Mouse (Mus musculus): Measurements from ENCODE around the gene Gabrr2. TPM values are rescaled to one million over a fixed set of nuclear protein-coding genes. Genes with fewer than 3 reads are reported as not detected.
A peak's percentile ranks its signal among the peaks of the same experiment; 100 is the strongest.
"Not testable (repeated sequence)": the region's sequence is repeated elsewhere in the genome, so short reads cannot be mapped to it uniquely, and the experiment has no call there.

Gene Gabrr2
- total RNA-seq, 2 experiments from 2014 or later = 0.39 to 0.52 TPM

- no peak for DNase-seq (ENCODE audit: extremely low spot score in 1 of 2, low spot score in 1 of 2)
Measured at GRCm38 (mm10) chr4:33067826-33068225, 5.0 kb downstream of the Gabrr2 start.

GRCm38 (mm10) chr4:33068894-33069293 is 6.1 kb downstream of the Gabrr2 start:
- peak in 1 of 2 experiments; percentile 29 for DNase-seq (ENCODE audit: extremely low spot score in 1 of 2, low spot score in 1 of 2)

GRCm38 (mm10) chr4:33070326-33070725 is 7.5 kb downstream of the Gabrr2 start:
- no peak for DNase-seq (ENCODE audit: extremely low spot score in 1 of 2, low spot score in 1 of 2)

GRCm38 (mm10) chr4:33071337-33071736 is 8.5 kb downstream of the Gabrr2 start:
- no peak for DNase-seq (ENCODE audit: extremely low spot score in 1 of 2, low spot score in 1 of 2)

- no peak for DNase-seq (ENCODE audit: extremely low spot score in 1 of 2, low spot score in 1 of 2)
Measured at GRCm38 (mm10) chr4:33072526-33073161, 9.8 kb downstream of the Gabrr2 start.

GRCm38 (mm10) chr4:33074406-33074805 is 11.6 kb downstream of the Gabrr2 start:
- no peak for DNase-seq (ENCODE audit: extremely low spot score in 1 of 2, low spot score in 1 of 2)

GRCm38 (mm10) chr4:33074851-33075250 is 12.1 kb downstream of the Gabrr2 start:
- no peak for DNase-seq (ENCODE audit: extremely low spot score in 1 of 2, low spot score in 1 of 2)

GRCm38 (mm10) chr4:33075776-33076524 is 13.2 kb downstream of the Gabrr2 start:
- no peak for DNase-seq (ENCODE audit: extremely low spot score in 1 of 2, low spot score in 1 of 2)

- DNase-seq (ENCODE audit: extremely low spot score in 1 of 2, low spot score in 1 of 2) = no peak
Measured at GRCm38 (mm10) chr4:33077161-33077560, 14.4 kb downstream of the Gabrr2 start.

GRCm38 (mm10) chr4:33077724-33078123 is 14.9 kb downstream of the Gabrr2 start:
- no peak for DNase-seq (ENCODE audit: extremely low spot score in 1 of 2, low spot score in 1 of 2)

GRCm38 (mm10) chr4:33078492-33078891 is 15.7 kb downstream of the Gabrr2 start:
- DNase-seq (ENCODE audit: extremely low spot score in 1 of 2, low spot score in 1 of 2) = no peak

GRCm38 (mm10) chr4:33099118-33099694 is 36.4 kb downstream of the Gabrr2 start:
- no peak for DNase-seq (ENCODE audit: extremely low spot score in 1 of 2, low spot score in 1 of 2)

- DNase-seq (ENCODE audit: extremely low spot score in 1 of 2, low spot score in 1 of 2) = no peak
Measured at GRCm38 (mm10) chr4:33109720-33110458, 47.1 kb downstream of the Gabrr2 start.

GRCm38 (mm10) chr4:33110845-33111244 is 48.0 kb downstream of the Gabrr2 start:
- DNase-seq (ENCODE audit: extremely low spot score in 1 of 2, low spot score in 1 of 2) = no peak

GRCm38 (mm10) chr4:33111358-33111757 is 48.6 kb downstream of the Gabrr2 start:
- DNase-seq (ENCODE audit: extremely low spot score in 1 of 2, low spot score in 1 of 2) = no peak

- DNase-seq (ENCODE audit: extremely low spot score in 1 of 2, low spot score in 1 of 2) = not testable (repeated sequence)
Measured at GRCm38 (mm10) chr4:33112866-33113265, 50.1 kb downstream of the Gabrr2 start.

- DNase-seq (ENCODE audit: extremely low spot score in 1 of 2, low spot score in 1 of 2) = peak; percentile 62 to 91
Measured at GRCm38 (mm10) chr4:33119118-33119517, 56.3 kb downstream of the Gabrr2 start.

- DNase-seq (ENCODE audit: extremely low spot score in 1 of 2, low spot score in 1 of 2) = peak in 1 of 2 experiments; percentile 45
Measured at GRCm38 (mm10) chr4:33124493-33124892, 61.7 kb downstream of the Gabrr2 start.

GRCm38 (mm10) chr4:33125409-33126084 is 62.7 kb downstream of the Gabrr2 start:
- DNase-seq (ENCODE audit: extremely low spot score in 1 of 2, low spot score in 1 of 2) = no peak

- DNase-seq (ENCODE audit: extremely low spot score in 1 of 2, low spot score in 1 of 2) = no peak
Measured at GRCm38 (mm10) chr4:33132221-33132620, 69.4 kb downstream of the Gabrr2 start, which contains the start of gene Gabrr1. Gabrr1 (plus strand) TSS chr4:33132521.

Measured in layer of hippocampus, postnatal 25 days (tissue).